Mouse (Mus musculus): ENCODE results near the gene Washc2. TPM values are rescaled to one million over a fixed set of nuclear protein-coding genes. Genes with fewer than 3 reads are reported as not detected.

Gene Washc2
- polyA plus RNA-seq, 1 experiment = 42.1 TPM

DNA sequence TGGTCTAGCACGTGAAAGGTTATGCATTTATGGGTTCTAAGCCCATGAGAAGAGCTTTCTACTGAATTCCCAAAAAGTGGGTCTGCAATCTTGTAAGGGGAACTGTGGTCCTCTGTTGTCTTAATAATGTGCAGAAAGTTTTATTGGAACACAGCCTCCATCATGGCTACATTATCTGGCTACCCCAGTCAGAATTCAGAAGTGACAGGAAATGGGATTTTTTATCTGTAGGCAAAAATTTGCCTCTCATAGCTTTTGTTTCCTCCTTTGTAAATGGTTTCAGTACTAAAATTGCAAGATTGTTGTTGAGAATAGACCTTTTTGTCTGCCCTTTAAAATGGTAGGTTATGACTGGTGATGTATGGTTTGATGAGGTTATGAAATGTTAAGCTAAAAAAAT, 55.0 kb downstream of the Washc2 start:
- 91% methylated on average over 1 of the region's 1 CpGs for WGBS
- H3K4me3 ChIP-seq (ENCODE audit: low read depth, low read length) = no peak overlapping the region
- no peaks in the 10 kb centered on the region for H3K27me3 ChIP-seq (ENCODE audit: control insufficient read depth, insufficient read depth, low read length)
- no peak for TF ChIP-seq CTCF (IDR thresholded peaks at IDR 0.05; ENCODE audit: extremely low read depth, insufficient read length, insufficient replicate concordance, low read depth, low read length)
- no peak for TF ChIP-seq POLR2A (IDR thresholded peaks at IDR 0.05; ENCODE audit: low read depth, low read length)
- peaks cover 15% of the 10 kb centered on the region for H3K36me3 ChIP-seq (ENCODE audit: control insufficient read depth, insufficient read depth, low read length)
- H3K27ac ChIP-seq (ENCODE audit: insufficient read depth, low read depth, low read length) = no peak overlapping the region
- H3K4me1 ChIP-seq (ENCODE audit: control insufficient read depth, insufficient read depth, insufficient read length, low read length) = no peaks in the 10 kb centered on the region

DNA sequence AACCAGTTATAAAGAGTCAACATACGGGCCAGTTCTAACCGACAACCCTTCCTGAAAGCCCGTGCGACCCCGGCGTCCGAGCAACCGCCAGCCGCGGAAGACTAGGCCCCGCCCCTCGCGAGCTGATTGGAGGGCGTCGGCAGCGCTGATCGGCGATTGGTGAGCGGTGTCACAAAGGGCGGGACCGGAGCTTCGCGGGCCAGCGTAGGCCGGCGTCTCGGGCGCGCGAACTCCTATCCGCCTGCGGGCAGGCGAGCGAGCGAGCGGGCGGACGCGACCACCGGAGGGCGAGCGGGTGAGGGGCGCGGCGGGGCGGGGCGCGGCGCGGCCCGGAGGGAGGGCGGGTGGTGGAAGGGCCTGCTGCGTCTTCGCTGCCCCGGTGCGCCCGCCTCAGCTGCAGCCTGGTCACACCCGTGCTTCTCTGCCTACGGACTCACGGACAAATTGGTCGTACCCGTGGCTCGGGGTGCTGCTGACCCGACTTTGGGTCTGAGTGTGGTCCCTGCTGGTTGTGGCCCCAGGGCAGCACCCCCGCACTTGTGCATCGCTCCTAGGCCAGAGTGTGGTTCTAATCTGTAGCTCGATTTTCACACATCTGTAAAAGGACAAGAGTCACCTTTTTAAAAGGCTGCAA, 56.3 kb downstream of the Washc2 start, which contains the start of gene Zfand4:
Gene Zfand4, plus strand, starts transcription at position 205 of the 634 bp plus-strand sequence.
- peaks cover 8% of the 10 kb centered on the region for H3K36me3 ChIP-seq (ENCODE audit: control insufficient read depth, insufficient read depth, low read length)
- WGBS = under 1% methylated on average over 66 of the region's 67 CpGs
- peak within 1 kb of the TSS; percentile 71 for H3K4me3 ChIP-seq (ENCODE audit: low read depth, low read length)
- H3K27me3 ChIP-seq (ENCODE audit: control insufficient read depth, insufficient read depth, low read length) = no peaks in the 10 kb centered on the region
- no peak within 1 kb of the TSS for H3K27ac ChIP-seq (ENCODE audit: insufficient read depth, low read depth, low read length)
- no peaks in the 10 kb centered on the region for H3K4me1 ChIP-seq (ENCODE audit: control insufficient read depth, insufficient read depth, insufficient read length, low read length)
- TF ChIP-seq CTCF (IDR thresholded peaks at IDR 0.05; ENCODE audit: extremely low read depth, insufficient read length, insufficient replicate concordance, low read depth, low read length) = no peak
- TF ChIP-seq POLR2A (IDR thresholded peaks at IDR 0.05; ENCODE audit: low read depth, low read length) = no peak

DNA sequence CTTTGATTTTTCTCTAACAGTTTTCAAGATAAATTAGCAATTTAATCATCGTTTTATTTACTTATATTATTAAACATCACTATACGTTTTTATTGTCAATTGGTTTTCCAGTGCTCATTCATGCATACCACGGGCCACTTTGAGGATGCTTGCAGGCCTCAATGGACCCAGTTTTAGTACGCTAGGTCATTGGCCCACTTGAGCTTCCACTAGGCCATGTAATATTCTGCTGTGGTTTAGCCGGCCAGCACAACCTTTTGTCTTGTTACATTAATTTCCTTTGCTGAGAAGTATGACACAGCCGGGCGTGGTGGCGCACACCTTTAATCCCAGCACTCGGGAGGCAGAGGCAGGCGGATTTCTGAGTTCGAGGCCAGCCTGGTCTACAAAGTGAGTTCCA, 57.0 kb downstream of the Washc2 start:
- Histone ChIP-seq H3K36me3 (ENCODE audit: control insufficient read depth, insufficient read depth, low read length) (peaks cover 8% of the 10 kb centered on the region), H3K4me1 (ENCODE audit: control insufficient read depth, insufficient read depth, insufficient read length, low read length) (no peaks in the 10 kb centered on the region), H3K4me3 (ENCODE audit: low read depth, low read length) (no peak overlapping the region), H3K27me3 (ENCODE audit: control insufficient read depth, insufficient read depth, low read length) (no peaks in the 10 kb centered on the region), H3K27ac (ENCODE audit: insufficient read depth, low read depth, low read length) (no peak overlapping the region)
- TF ChIP-seq POLR2A (IDR thresholded peaks at IDR 0.05; ENCODE audit: low read depth, low read length) (no peak), CTCF (IDR thresholded peaks at IDR 0.05; ENCODE audit: extremely low read depth, insufficient read length, insufficient replicate concordance, low read depth, low read length) (no peak)
- 84% methylated on average over 11 of the region's 11 CpGs for WGBS

DNA sequence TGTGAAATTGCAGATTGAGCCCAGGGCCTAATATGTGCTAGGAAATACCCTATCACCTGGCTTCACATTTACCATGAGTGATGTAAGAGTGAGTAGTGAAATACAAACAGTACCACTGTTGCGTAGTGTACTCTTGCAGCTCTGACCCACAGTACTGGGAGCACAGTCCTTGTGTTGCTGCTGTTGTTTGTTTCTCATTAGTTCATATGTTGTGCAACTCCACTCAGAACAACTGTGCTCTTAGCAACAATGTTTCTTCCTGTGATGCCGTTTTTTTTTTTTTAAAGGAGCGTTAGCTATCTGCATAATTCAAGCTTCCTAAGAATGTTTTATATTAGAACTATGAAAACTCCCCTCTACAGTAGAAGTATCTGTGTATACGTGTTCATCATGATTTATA, 57.8 kb downstream of the Washc2 start:
- no peak overlapping the region for H3K27ac ChIP-seq (ENCODE audit: insufficient read depth, low read depth, low read length)
- H3K36me3 ChIP-seq (ENCODE audit: control insufficient read depth, insufficient read depth, low read length) = peaks cover 6% of the 10 kb centered on the region
- H3K4me1 ChIP-seq (ENCODE audit: control insufficient read depth, insufficient read depth, insufficient read length, low read length) = no peaks in the 10 kb centered on the region
- WGBS = 83% methylated on average over 4 of the region's 4 CpGs
- H3K4me3 ChIP-seq (ENCODE audit: low read depth, low read length) = no peak overlapping the region
- TF ChIP-seq CTCF (IDR thresholded peaks at IDR 0.05; ENCODE audit: extremely low read depth, insufficient read length, insufficient replicate concordance, low read depth, low read length) = no peak
- no peak for TF ChIP-seq POLR2A (IDR thresholded peaks at IDR 0.05; ENCODE audit: low read depth, low read length)
- H3K27me3 ChIP-seq (ENCODE audit: control insufficient read depth, insufficient read depth, low read length) = no peaks in the 10 kb centered on the region

DNA sequence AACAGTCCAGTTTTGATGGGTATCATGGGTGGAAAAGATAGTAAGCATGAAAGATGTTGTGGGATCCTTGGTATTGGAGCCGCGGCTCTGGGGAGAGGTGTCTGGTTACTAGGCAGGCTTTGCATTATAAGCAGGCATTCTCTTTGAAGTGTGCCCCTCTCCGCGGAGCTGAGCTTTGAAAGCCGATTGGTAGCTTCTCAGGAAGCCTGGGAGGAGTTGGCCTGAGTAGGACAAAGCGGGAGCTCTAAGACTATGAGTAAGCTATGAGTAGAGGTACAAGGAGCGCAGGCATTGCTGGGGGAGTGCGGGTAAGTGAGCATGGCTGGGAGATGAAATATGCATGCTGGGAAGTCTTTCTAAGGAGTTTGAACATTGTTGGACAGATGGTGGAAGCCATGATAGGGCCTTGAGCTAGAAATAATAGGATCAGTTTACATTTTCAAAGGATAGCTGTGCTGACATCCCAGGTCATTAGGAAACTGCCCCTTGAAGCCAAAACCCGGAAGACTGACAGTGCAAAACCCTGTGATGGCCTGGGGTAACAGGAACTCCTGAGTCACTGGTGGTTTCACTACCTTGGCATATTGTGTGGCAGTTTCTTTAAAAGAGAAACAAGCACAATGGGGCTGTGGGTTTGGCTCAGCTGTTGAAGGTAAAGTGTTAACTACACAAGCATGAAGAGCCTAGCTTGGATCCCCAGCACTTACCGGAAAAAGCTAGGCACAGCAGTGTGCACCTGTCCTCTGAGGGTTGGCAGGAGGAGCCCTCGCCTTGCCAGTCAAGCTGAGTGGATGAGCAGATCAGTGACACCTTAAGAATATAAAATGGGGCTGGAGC, 58.7 kb downstream of the Washc2 start:
- no peak for TF ChIP-seq CTCF (IDR thresholded peaks at IDR 0.05; ENCODE audit: extremely low read depth, insufficient read length, insufficient replicate concordance, low read depth, low read length)
- TF ChIP-seq POLR2A (IDR thresholded peaks at IDR 0.05; ENCODE audit: low read depth, low read length) = no peak
- Histone ChIP-seq H3K27me3 (ENCODE audit: control insufficient read depth, insufficient read depth, low read length) (no peaks in the 10 kb centered on the region), H3K4me3 (ENCODE audit: low read depth, low read length) (no peak overlapping the region), H3K27ac (ENCODE audit: insufficient read depth, low read depth, low read length) (no peak overlapping the region), H3K4me1 (ENCODE audit: control insufficient read depth, insufficient read depth, insufficient read length, low read length) (no peaks in the 10 kb centered on the region), H3K36me3 (ENCODE audit: control insufficient read depth, insufficient read depth, low read length) (peaks cover 2% of the 10 kb centered on the region; the same call in 1 of the 2 replicates)
- 67% methylated on average over 11 of the region's 11 CpGs for WGBS

DNA sequence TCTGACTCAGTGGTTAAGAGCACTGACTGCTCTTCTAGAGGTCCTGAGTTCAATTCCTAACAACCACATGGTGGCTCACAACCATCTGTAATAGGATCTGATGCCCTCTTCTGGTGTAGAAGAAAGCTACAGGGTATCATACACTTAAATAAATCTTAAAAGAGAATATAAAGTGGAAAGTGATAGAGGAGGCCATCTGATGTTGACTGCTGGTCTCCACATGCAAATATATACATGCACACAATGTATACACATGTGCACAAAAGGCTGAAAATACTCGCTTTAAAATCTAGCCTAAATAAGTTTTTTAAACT, 59.2 kb downstream of the Washc2 start:
- no peak overlapping the region for H3K27ac ChIP-seq (ENCODE audit: insufficient read depth, low read depth, low read length)
- no peaks in the 10 kb centered on the region for H3K4me1 ChIP-seq (ENCODE audit: control insufficient read depth, insufficient read depth, insufficient read length, low read length)
- no peaks in the 10 kb centered on the region for H3K27me3 ChIP-seq (ENCODE audit: control insufficient read depth, insufficient read depth, low read length)
- H3K4me3 ChIP-seq (ENCODE audit: low read depth, low read length) = no peak overlapping the region
- peaks cover 2% of the 10 kb centered on the region; the same call in 1 of the 2 replicates for H3K36me3 ChIP-seq (ENCODE audit: control insufficient read depth, insufficient read depth, low read length)
- 92% methylated on average over 1 of the region's 1 CpGs for WGBS
- TF ChIP-seq CTCF (IDR thresholded peaks at IDR 0.05; ENCODE audit: extremely low read depth, insufficient read length, insufficient replicate concordance, low read depth, low read length) (no peak), POLR2A (IDR thresholded peaks at IDR 0.05; ENCODE audit: low read depth, low read length) (no peak)

DNA sequence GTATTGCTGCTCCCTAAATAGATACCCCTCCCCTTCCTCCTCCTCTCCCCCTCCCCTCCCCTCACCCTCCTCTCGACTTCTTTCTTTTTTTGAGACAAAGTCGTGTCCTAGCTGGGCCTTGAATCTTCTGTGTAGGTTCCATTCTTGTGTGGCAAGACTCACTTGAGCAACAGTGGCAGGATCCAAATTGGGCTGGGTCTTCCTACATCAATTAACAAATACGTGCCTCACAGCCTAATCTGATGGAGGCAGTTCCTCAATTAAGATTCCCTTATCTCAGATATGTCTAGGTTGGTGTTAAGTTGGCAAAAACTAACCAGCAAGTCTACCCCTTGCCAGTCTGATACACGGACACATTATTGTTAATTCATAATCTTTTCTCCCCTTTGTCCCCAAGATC, 67.9 kb downstream of the Washc2 start:
- Histone ChIP-seq H3K36me3 (ENCODE audit: control insufficient read depth, insufficient read depth, low read length) (no peaks in the 10 kb centered on the region), H3K4me3 (ENCODE audit: low read depth, low read length) (no peak overlapping the region), H3K27me3 (ENCODE audit: control insufficient read depth, insufficient read depth, low read length) (no peaks in the 10 kb centered on the region), H3K4me1 (ENCODE audit: control insufficient read depth, insufficient read depth, insufficient read length, low read length) (no peaks in the 10 kb centered on the region), H3K27ac (ENCODE audit: insufficient read depth, low read depth, low read length) (no peak overlapping the region)
- WGBS = 69% methylated on average over 4 of the region's 4 CpGs
- TF ChIP-seq POLR2A (IDR thresholded peaks at IDR 0.05; ENCODE audit: low read depth, low read length) (no peak), CTCF (IDR thresholded peaks at IDR 0.05; ENCODE audit: extremely low read depth, insufficient read length, insufficient replicate concordance, low read depth, low read length) (no peak)

All from small intestine, adult 2 months (tissue).